Mouse (Mus musculus) olfactory bulb, adult 2 months (tissue): Measurements from ENCODE around the gene Klk15.

Source experiments
- CTCF ChIP-seq: fragments of 200-500 bp; IDR thresholded peaks from 2 replicates; pipeline ENCODE4 v1.5.1; 2012; ENCODE audit warnings: low read depth, mild to moderate bottlenecking, low read length, moderate library complexity; ENCODE audit not compliant: insufficient read depth
- POLR2A ChIP-seq: fragments of 200-500 bp; IDR thresholded peaks from 2 replicates; pipeline ENCODE4 v1.6.1; 2012; ENCODE audit warnings: mild to moderate bottlenecking, low read depth, low read length, moderate library complexity; ENCODE audit not compliant: insufficient read depth

- TF ChIP-seq CTCF: no peak
- TF ChIP-seq POLR2A: no peak
These were observed 32.9 kb downstream of the Klk15 start, which contains the start of gene Klk1b1 for GRCm38 (mm10) chr7:43966451-43966850.
